ENCODE assay signal across 16 mouse cellular contexts in genomic region chr5:138274186-138274585, GRCm38 (mm10). TPM values are rescaled to one million over a fixed set of nuclear protein-coding genes. Genes with fewer than 3 reads are reported as not detected.
"Had no signal": no experiment of that assay in that cellular context is flagged by ENCODE, and none has a peak within 500 bp of the region (broad histone marks: within the 10 kb centered on the region; RNA-seq: fewer than 3 reads in every experiment).

No protein-coding gene starts in this region.

- H3K9me3 ChIP-seq: kidney, embryonic 15.5 days; limb, embryonic 13.5 days; neural tube, embryonic 12.5 days had no signal

- H3K9ac ChIP-seq: kidney, embryonic 15.5 days; limb, embryonic 13.5 days; liver, embryonic 14.5 days; neural tube, embryonic 12.5 days had no signal

- H3K4me3 ChIP-seq: kidney, embryonic 15.5 days; limb, embryonic 13.5 days; myocyte; neural tube, embryonic 12.5 days had no signal

- DNase-seq: kidney, adult 18-20 months; kidney, postnatal 14 days; left cerebral cortex, postnatal 4 days; lung, adult 18-20 months; retina, postnatal 1 day; right cerebral cortex, postnatal 4 days; spleen, adult 18-20 months; thymus, postnatal 36 days had no signal

- H3K27ac ChIP-seq: limb, embryonic 13.5 days; liver, embryonic 14.5 days; neural tube, embryonic 12.5 days had no signal

- H3K27me3 ChIP-seq: kidney, embryonic 15.5 days; neural tube, embryonic 12.5 days had no signal

- H3K4me2 ChIP-seq: limb, embryonic 13.5 days had no signal

RNA-seq across cellular contexts. Expression of gene Gal3st4, which starts 1.5 kb away (rescaled TPM):
- polyA plus RNA-seq: liver, adult 2 months; myocyte had no signal

RNA-seq across cellular contexts. Expression of gene Gm43720, which starts 5.6 kb away (rescaled TPM):
- polyA plus RNA-seq: large intestine, adult 2 months; liver, adult 2 months; thymus, postnatal 0 days had no signal
